Mouse (Mus musculus) thymus, postnatal 14 days (tissue): Measurements from ENCODE around the gene Lhfpl5.
"Not testable (repeated sequence)": the region's sequence is repeated elsewhere in the genome, so short reads cannot be mapped to it uniquely, and the experiment has no call there.

ENCODE experiments used
- DNase-seq: peaks from one replicate; pipeline ENCODE4 v3.0.0; 2021

Gene Lhfpl5

GRCm38 (mm10) chr17:28575244-28576125 is at the start of gene Lhfpl5:
TSS of gene Lhfpl5 (plus strand) at chr17:28575641.
- DNase-seq: peak; percentile 75

GRCm38 (mm10) chr17:28527184-28528042 is 48.0 kb upstream of the Lhfpl5 start:
- DNase-seq: no peak

GRCm38 (mm10) chr17:28528043-28528351 is 47.4 kb upstream of the Lhfpl5 start:
- DNase-seq: peak; percentile 91

DNA sequence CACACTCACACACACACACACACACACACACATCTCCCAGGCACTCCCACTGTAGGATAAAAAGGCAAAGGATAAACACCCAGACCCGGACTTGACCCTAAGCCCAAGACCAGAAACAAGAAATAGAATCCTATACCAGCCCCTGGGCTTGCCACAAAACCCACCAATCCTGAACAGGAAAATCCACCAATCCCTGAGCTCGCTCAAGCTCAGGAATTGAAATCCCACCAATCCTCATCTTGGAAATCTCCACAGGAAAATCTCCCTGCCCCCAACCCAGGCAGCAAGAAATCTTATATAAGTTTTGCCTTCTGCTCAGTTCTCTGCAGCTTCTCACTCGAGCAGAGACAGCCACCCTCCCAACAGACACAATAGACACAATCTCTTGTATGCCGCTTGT is 46.3 kb upstream of the Lhfpl5 start:
- DNase-seq: no peak

GRCm38 (mm10) chr17:28530506-28530905 is 44.9 kb upstream of the Lhfpl5 start, which contains the start of gene Armc12:
TSS of gene Armc12 (plus strand) at chr17:28530806.
- no peak for DNase-seq

GRCm38 (mm10) chr17:28531946-28532345 is 43.5 kb upstream of the Lhfpl5 start:
- no peak for DNase-seq

DNA sequence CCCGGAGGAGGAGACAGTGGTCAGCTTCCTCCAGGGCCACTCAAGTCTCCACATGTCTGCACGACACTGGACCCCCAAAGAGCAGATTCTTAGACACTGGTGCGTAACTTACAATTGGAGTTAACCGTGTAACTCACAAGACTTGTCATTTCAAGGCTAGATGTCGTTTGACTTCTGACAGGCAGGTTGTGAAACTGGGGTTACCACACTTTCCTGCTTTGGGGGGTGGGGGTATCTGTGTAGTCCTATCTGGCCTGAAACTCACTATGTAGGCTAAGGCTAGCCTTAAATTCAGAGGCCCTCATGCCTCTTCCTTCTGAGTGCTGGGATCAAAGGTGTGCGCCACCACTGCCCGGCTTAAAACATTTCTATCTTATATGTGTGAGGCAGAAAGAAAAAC is 42.9 kb upstream of the Lhfpl5 start:
- DNase-seq: no peak

GRCm38 (mm10) chr17:28533327-28533726 is 42.1 kb upstream of the Lhfpl5 start:
- no peak for DNase-seq

- DNase-seq: no peak
Measured at GRCm38 (mm10) chr17:28537881-28538280, 37.6 kb upstream of the Lhfpl5 start.

- peak; percentile 42 for DNase-seq
Measured at GRCm38 (mm10) chr17:28546925-28547324, 28.5 kb upstream of the Lhfpl5 start.

- DNase-seq: no peak
Measured at GRCm38 (mm10) chr17:28548550-28548949, 26.9 kb upstream of the Lhfpl5 start.

GRCm38 (mm10) chr17:28549111-28549510 is 26.3 kb upstream of the Lhfpl5 start, which contains the start of gene Clpsl2:
TSS of gene Clpsl2 (plus strand) at chr17:28549411.
- no peak for DNase-seq

DNA sequence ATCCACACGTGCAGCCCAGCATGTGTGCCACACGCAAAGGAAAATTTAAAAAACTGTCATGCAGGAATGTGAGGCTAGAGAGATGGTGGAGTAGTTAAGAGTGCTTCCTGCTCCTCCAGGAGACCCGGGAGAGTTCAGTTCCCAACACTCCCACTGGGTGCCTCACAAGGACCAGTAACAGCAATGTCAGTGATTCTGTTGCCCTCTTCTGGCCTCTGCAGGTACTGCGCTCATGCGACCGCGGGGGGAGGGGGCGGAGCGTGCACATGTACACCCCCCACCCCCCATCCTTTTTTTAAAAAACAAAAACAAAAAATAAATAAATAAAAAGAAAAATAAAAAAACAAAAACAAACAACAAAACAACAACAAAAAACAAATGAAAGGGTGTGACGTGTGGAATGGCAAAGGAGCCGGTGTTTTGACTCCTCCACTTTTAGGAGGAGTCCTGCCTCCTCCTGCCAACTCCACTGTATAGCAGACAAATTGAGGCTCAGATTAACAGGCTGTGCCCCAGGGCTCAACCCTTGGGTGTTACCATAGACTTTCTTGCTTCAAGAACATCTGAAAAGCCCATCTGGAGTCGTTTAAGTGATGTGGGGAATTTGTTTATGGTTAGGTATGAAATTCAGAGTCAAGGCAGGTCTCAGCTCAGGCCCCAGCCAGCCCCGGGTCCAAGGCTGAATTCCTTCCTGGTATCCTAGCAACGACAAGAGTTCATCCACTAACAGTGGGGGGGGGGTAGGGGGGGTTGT is 22.2 kb upstream of the Lhfpl5 start:
- peak; percentile 84 for DNase-seq

- not testable (repeated sequence) for DNase-seq
Measured at GRCm38 (mm10) chr17:28554021-28554420, 21.4 kb upstream of the Lhfpl5 start.

DNA sequence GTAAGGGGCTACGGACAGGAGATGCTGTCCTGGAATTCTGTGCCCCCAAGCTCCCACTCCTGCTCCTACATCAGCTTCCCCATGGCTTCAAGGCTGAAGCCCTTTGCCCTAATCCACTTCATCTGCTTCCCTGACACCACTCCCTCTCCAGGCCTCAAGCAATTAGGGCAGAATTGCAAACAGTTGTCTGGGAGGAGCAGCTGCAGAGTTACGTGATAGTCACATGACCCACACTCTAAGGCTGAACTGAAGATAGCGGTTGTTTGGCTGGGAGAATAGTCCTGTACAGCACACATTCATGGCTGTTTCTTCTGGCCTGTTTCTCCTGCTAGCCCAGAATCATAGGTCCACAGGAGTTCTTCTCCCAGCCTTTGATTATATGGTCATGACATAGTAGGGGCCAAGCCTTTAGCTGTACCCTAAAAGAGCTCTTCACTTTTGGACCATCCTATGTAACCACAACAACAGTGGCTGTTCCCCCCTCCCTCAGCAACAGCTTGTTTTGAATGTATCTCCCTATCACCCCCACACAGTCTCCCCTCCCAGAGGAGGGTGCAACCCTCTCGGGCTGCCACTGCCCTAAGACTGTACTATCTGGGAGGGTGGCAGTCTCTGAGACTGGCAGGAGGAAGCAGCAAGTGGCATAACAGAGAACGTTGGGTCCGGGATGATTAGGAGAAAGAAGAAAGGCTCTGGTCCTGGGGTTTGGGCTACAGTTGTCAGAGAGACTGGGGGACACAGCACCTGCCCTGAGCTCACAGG is 18.6 kb upstream of the Lhfpl5 start:
- no peak for DNase-seq

GRCm38 (mm10) chr17:28557772-28558171 is 17.7 kb upstream of the Lhfpl5 start:
- no peak for DNase-seq

- DNase-seq: no peak
Measured at GRCm38 (mm10) chr17:28560598-28560997, 14.8 kb upstream of the Lhfpl5 start, which contains the start of gene Clps. TSS of gene Clps (minus strand) at chr17:28560766.

DNA sequence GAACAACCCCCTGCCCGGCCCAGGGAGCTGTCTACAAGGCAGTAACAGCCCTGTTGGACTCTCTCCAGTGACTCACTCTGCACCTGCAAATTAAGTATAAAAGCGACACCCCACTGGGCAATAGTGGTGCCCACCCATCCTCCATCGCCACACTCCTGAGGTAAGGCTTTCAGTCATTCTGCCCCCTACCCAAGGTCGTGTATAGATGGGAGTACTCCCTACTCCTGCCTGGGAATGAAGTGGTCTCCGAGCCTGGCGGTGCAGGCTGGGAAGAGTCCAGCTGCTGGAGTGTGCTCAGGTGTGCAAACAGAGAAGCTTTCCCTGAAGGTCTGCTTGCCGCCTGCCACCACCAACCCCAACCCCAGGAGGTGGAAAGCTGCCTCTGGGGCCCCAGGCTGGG is 13.8 kb upstream of the Lhfpl5 start:
- no peak for DNase-seq

DNA sequence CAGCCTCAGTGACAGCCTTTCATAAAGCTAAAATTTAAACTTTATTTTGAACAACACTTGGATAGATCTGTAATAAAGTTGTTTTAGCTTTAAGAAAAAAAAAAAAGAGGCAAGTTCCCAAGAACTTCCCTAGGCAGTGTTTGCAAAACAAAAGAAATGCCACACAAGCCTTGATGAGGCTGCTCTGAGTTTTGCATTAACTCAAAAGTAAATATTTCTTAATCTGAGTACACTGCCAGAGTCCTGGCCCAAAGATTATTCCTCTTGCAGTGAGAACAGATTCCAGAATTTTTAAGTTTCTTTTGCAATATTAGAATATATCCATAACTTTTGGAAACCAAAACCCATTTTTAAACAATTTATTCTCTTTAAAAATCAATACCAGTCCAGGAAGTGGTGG is 10.3 kb upstream of the Lhfpl5 start:
- no peak for DNase-seq

GRCm38 (mm10) chr17:28567541-28567940 is 7.9 kb upstream of the Lhfpl5 start:
- DNase-seq: no peak

GRCm38 (mm10) chr17:28571868-28572267 is 3.6 kb upstream of the Lhfpl5 start:
- DNase-seq: no peak

- no peak for DNase-seq
Measured at GRCm38 (mm10) chr17:28572521-28572920, 2.9 kb upstream of the Lhfpl5 start.
